Mouse (Mus musculus) embryo, embryonic 11.5 days (tissue): Measurements from ENCODE around the gene Donson.

Experiments
- DNase-seq: peaks from one replicate; pipeline ENCODE4 v3.0.0-alpha.2; 2012; ENCODE audit warnings: low read depth, low spot score

Gene Donson

DNA sequence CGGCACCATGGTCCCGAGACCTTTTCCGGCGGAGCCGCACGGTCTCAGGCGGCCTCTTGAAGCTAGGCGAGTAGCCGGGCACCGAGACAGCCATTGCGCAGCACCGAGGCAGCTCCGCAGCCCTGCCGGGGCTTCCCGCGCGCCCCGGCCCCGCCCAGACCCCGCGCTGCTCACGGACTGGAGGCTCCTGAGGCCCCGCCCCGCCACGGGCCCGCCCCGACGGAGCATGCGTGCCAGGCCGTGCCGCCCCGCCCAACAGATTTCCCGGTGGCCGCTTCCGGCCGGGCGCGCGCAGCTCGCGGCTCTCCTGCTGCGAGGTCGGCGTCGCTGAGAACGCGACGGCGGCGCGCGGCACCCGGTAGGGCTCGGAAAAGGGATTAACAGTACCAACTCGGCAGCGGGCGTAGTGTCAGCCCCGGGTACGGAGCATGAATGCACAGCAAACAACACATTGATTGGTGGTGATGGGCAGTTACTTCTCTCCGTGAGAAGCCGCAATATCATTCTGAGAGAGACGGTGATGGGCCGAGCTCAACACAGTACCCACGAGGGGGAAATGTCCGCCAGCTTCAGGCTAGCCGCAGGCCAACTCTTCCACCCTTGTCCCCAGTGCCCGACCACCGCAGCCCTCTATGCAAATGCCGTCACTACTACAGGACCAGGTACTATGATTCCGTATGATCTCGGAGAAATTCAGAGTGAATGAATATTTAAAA lies at the start of gene Donson:
Gene Donson (minus strand): TSS at position 152 of the 716 bp plus-strand sequence.
- peak; percentile 85 for DNase-seq

DNA sequence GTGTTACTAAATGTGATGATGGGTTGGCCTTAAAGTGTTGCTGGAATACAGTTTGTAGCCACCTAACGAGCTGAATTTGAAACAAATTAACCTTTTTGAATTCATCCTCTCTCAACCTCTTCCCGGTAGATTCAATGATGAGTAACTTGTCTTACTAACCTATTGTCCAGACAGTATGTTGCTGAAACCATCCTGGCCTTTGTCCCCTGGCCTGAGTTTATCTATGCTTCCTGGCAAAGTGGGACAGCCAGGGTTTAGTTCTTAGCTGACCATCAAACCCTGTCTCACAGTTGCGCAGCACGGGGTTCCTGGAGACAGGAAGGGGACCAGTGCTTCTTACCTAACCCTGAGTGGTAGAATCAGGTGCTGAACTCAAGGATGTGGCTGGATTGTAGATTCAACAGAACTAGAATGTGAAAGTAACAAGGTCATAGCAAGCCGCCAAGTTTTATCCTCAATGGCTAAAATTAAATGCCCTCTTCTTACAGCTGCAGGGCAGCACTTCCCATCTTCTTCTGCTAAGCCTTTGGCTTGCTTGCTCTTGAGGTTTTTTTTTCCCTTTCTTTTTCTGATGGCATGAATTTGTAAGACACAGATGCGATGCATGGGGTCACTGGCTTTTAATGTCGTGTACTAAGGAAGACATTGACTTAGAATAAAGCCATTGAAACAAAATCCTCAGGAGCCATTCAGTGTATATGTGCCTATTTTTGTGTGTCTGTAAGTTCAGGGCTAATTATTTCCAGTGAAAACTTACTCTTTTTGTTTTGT lies 47.7 kb upstream of the Donson start:
- no peak for DNase-seq

GRCm38 (mm10) chr16:91734771-91735170 lies 46.2 kb upstream of the Donson start:
- no peak for DNase-seq

DNA sequence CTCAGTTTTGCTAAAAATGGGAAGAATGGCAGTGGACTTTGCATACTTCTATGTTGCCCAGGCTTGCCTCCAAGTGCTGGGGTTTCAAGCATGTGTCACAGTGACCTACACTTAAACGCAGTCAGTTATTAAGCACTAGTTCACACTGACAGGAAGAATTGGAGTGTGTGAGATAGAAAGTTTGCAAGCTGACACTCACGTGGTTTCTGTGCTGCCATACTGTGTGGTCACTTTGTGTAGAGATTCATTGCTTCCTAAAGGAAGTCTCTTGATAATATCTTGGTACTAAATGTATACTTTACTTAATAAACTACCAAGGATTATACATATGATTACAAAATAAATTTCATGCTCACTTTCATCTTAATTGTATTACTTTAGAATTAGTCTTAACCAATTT lies 44.2 kb upstream of the Donson start:
- DNase-seq, result no peak

- DNase-seq, result no peak
Observed at GRCm38 (mm10) chr16:91730446-91730845, 41.9 kb upstream of the Donson start.

GRCm38 (mm10) chr16:91729821-91730441 lies 41.4 kb upstream of the Donson start:
- peak; percentile 27 for DNase-seq

DNA sequence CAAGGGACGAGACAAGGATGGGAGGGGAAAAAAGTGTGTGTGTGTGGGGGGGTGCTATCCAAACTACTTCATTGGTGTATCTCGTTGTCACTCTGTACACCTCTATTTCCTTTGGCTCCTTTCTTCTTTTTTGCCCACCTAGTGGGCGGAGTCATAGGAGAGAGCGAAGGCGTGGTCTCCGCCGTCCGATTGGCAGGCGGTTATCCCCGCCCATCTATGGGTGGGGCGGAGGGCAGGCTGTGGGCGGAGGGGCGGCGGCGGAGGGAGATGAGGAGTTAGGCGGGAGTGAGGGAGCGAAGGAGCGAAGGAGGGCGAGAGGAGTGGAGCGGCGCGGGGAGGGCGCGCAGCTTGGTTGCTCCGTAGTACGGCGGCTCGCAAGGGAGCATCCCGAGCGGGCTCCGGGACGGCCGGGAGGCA lies 40.5 kb upstream of the Donson start, which contains the start of gene Itsn1:
Gene Itsn1 (plus strand): TSS at position 216 of the 417 bp plus-strand sequence.
- DNase-seq, result peak; percentile 97

DNA sequence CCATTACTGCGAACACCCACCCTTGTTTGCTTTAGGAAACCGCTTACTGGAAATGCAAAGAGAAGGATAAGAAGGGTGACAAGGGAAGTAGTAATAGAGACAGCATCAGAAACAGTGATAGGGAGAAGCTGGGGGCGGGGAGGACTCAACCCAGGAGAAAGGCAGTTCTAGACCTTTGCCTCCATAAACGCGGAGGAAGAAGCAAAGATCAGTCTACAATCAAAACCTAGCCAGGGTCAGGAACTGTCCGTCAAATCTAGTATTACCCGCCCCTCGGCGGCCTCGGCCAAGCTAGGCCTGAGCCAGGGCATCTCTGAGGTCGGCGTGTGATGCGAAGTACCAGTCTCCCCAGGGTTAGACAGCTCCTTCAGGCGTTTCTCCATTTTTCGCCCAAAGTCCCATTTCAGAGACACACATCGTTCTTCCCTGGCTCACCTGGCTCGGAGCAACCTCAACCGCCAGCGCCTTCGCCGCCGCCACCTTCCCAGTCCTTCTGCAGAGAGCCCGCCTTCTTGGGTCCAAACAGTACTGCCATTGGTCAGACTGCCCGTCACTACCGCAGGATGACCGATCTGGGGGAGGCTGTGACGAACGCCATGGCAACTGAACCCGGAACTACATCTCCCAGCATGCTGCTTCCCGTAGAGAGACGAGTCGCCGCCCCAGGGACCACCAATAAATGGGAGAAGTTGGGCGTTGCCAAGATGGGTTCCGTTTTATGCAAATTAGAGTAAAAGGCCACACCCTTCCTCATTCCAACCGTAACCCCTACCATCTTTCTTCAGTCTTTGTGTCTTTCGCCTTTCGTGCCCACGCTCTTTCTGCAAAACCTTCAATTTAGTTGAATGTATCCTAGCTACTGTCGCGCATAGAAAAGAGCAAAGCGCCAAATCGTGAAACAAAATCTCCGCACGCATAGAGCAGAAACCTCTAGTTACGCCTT lies 39.8 kb upstream of the Donson start, which contains the start of gene Cryzl1:
Gene Cryzl1 (minus strand): TSS at position 853 of the 943 bp plus-strand sequence.
- DNase-seq, result peak; percentile 95

DNA sequence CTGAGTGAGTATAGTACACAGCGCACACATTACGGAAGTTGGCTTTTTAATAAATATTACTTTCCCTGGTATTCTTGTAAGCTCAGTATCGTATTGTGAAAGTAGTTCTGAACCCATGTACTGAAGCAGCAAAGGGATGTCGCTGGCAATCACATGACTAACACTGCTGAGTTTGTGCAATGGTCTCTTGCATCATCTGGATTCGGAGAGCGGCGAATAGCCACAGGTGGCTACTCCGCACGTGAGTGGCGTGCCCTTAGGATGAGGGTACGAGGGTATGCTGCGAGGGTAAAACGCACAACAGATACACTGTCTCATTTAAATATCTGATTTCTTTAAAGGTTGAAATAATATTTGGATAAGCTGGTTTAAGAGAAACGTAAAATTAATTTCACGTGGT lies 38.9 kb upstream of the Donson start:
- DNase-seq, result no peak

- no peak for DNase-seq
Observed at GRCm38 (mm10) chr16:91724247-91724646, 35.7 kb upstream of the Donson start.

- no peak for DNase-seq
Observed at GRCm38 (mm10) chr16:91717399-91717798, 28.8 kb upstream of the Donson start.

GRCm38 (mm10) chr16:91716927-91717349 lies 28.4 kb upstream of the Donson start:
- DNase-seq, result no peak

DNA sequence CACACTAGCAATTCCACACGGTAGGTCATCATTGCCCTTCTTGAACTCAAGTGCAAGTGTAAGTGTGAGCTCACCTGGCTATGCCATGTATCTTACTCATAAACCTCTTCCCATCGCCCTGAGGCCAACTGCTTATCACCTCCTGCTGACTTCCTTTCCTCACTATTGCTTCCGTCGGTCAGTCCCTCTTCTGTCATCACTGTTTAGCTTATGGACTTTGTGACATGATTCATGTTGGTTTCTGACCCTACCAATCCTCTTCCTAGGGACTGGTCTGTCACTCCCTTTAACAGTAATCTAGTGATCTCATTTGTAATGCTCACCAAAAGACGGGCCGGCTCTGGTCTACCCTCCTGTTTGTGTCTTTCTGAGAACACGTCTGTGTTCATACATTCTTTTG lies 21.7 kb upstream of the Donson start:
- DNase-seq, result no peak

DNA sequence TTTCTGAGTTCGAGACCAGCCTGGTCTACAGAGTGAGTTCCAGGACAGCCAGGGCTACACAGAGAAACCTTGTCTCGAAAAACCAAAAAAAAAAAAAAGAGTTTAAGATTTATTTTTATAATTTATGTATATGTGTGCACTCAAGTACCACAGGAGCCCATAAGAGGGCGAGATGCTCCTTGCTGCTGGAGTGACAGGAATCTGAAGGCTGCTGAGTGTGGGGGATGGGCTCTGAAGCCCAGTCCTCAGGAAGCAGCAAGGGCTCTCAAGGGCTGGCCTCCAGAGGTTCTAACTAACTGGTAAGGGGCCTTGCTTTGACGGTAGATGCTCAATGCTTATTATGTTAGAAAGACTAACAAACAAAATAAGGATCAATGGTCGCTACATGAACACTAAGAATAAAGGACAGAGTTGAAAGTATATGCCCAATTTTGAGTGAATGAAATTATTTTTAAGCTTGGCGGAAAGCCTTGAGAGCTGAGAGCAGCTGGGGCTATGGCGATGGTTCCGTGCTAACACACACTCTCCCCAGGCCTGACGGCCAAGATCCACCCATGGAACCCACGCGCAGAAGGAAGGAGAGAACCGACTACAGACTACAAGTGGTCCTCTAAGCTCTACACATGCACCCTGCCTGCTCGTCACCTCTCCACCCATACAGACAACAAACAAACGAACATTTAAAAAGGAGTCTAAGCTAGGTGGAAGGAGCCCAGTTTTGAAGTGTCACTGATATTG lies 16.2 kb upstream of the Donson start:
- DNase-seq, result no peak

GRCm38 (mm10) chr16:91702771-91703188 lies 14.2 kb upstream of the Donson start:
- DNase-seq, result no peak

- no peak for DNase-seq
Observed at GRCm38 (mm10) chr16:91701908-91702307, 13.3 kb upstream of the Donson start.

- no peak for DNase-seq
Observed at GRCm38 (mm10) chr16:91698995-91699394, 10.4 kb upstream of the Donson start.

GRCm38 (mm10) chr16:91695108-91695755 lies 6.7 kb upstream of the Donson start:
- no peak for DNase-seq

DNA sequence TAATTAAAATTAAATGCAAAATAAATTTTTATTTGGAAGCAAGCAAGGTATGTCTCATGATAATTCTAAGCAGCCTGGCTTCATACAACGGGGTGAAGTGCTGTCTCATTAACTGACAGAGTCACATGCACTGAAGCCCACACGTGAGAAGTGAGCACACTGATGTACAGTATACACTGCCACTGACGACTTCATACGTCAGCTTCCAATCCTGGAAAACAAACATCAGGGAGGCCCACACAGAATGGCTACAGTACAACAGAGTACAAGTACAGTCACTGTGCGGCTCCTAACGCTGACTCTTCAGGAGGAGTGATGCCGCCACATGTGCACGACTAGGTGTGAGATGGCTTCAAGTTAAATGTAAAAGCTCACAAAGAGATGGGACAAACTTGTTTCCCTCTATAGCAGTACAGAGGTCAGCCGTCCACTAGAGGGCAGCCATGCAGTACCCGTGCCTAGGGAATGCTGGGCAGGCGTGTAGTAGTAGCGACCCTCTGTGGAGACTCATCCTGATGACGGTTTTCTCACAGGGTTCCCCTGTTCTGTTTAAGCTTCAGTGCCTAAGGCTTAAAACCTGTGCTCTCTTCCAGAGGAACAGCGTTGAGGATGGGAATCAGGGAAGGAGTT lies 6.0 kb upstream of the Donson start:
- DNase-seq, result peak; percentile 63
